Mouse (Mus musculus): ENCODE data around the gene Cdca7.

GRCm38 (mm10) chr2:72441010-72441409, 34.9 kb upstream of the Cdca7 start:
- TF ChIP-seq CTCF (IDR thresholded peaks at IDR 0.05; ENCODE audit: low read depth) = no peak
- no peak for TF ChIP-seq EP300 (IDR thresholded peaks at IDR 0.05; ENCODE audit: low read depth)

Data from heart, postnatal 0 days (tissue).